Mouse (Mus musculus): Measurements from ENCODE around the gene Stard13.

Stard13 gene

GRCm38 (mm10) chr5:151135965-151136364, 97.7 kb downstream of the Stard13 start:
- no peak for DNase-seq

- no peak for DNase-seq
Observed at GRCm38 (mm10) chr5:151135078-151135826, 98.4 kb downstream of the Stard13 start.

GRCm38 (mm10) chr5:151134202-151134601, 99.4 kb downstream of the Stard13 start:
- DNase-seq: no peak

- DNase-seq: no peak
Observed at GRCm38 (mm10) chr5:151133744-151134143, 99.9 kb downstream of the Stard13 start.

- DNase-seq: no peak
Observed at GRCm38 (mm10) chr5:151129762-151130161, 103.9 kb downstream of the Stard13 start.

- no peak for DNase-seq
Observed at GRCm38 (mm10) chr5:151127298-151127717, 106.3 kb downstream of the Stard13 start.

GRCm38 (mm10) chr5:151126608-151127005, 107.0 kb downstream of the Stard13 start:
- no peak for DNase-seq

- no peak for DNase-seq
Observed at GRCm38 (mm10) chr5:151125985-151126607, 107.5 kb downstream of the Stard13 start.

GRCm38 (mm10) chr5:151117846-151118245, 115.8 kb downstream of the Stard13 start:
- no peak for DNase-seq

- DNase-seq: no peak
Observed at GRCm38 (mm10) chr5:151116192-151116887, 117.3 kb downstream of the Stard13 start.

- DNase-seq: no peak
Observed at GRCm38 (mm10) chr5:151112743-151113142, 120.9 kb downstream of the Stard13 start.

- DNase-seq: no peak
Observed at GRCm38 (mm10) chr5:151111080-151111871, 122.4 kb downstream of the Stard13 start.

- DNase-seq: peak; percentile 8
Observed at GRCm38 (mm10) chr5:151110461-151110908, 123.2 kb downstream of the Stard13 start.

- no peak for DNase-seq
Observed at GRCm38 (mm10) chr5:151109822-151110221, 123.8 kb downstream of the Stard13 start.

GRCm38 (mm10) chr5:151108955-151109354, 124.7 kb downstream of the Stard13 start:
- DNase-seq: no peak

- no peak for DNase-seq
Observed at GRCm38 (mm10) chr5:151108291-151108897, 125.2 kb downstream of the Stard13 start.

GRCm38 (mm10) chr5:151106841-151107240, 126.8 kb downstream of the Stard13 start:
- DNase-seq: no peak

GRCm38 (mm10) chr5:151105054-151105971, 128.3 kb downstream of the Stard13 start:
- DNase-seq: no peak

GRCm38 (mm10) chr5:151104354-151105053, 129.1 kb downstream of the Stard13 start:
- no peak for DNase-seq

GRCm38 (mm10) chr5:151103284-151103683, 130.4 kb downstream of the Stard13 start:
- DNase-seq: no peak

GRCm38 (mm10) chr5:151102262-151102661, 131.4 kb downstream of the Stard13 start:
- no peak for DNase-seq
